In the genomic region with DNA sequence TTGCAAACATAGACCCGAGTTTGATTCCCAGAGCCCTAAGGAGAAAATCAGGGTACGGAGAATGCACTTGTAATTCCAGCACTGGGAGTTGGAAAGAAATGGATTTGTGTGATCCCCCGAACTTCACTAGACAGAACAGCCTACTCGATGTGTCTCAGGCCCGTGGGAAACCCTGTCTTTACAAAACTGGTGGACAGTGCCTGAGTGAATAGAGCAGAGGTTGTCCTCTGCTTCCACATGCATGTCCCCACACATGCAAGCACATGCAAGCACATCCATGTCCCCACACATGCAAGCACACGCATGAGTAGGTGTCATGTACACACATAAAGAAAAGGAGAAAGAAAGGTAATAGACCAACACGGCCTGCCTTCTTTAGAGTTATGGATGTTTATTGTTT, we compare ENCODE assay signal across 22 mouse cellular contexts. TPM values are rescaled to one million over a fixed set of nuclear protein-coding genes. Genes with fewer than 3 reads are reported as not detected.
"Had no signal": no experiment of that assay in that cellular context is flagged by ENCODE, and none has a peak within 500 bp of the region (broad histone marks: within the 10 kb centered on the region; RNA-seq: fewer than 3 reads in every experiment).

No protein-coding gene starts in this region.

- ATAC-seq: liver, postnatal 0 days; lung, postnatal 0 days; midbrain, embryonic 13.5 days; midbrain, embryonic 15.5 days had no signal

- H3K4me3 ChIP-seq: liver, embryonic 13.5 days; liver, embryonic 15.5 days; lung, embryonic 15.5 days; midbrain, embryonic 13.5 days; midbrain, embryonic 15.5 days; neural tube, embryonic 12.5 days had no signal

- H3K27ac ChIP-seq: liver, embryonic 13.5 days; liver, embryonic 15.5 days; lung, embryonic 15.5 days; macrophage; midbrain, embryonic 13.5 days; midbrain, embryonic 15.5 days; neural tube, embryonic 12.5 days had no signal

- H3K9ac ChIP-seq: liver, embryonic 13.5 days; liver, embryonic 15.5 days; liver, postnatal 0 days; lung, embryonic 15.5 days; midbrain, embryonic 13.5 days; midbrain, embryonic 15.5 days; neural tube, embryonic 12.5 days had no signal

- H3K4me1 ChIP-seq: liver, embryonic 13.5 days; liver, embryonic 15.5 days; lung, embryonic 15.5 days; midbrain, embryonic 13.5 days; midbrain, embryonic 15.5 days; neural tube, embryonic 12.5 days had no signal

- H3K4me2 ChIP-seq: liver, embryonic 13.5 days; liver, embryonic 15.5 days; lung, embryonic 15.5 days; midbrain, embryonic 11.5 days; midbrain, embryonic 13.5 days; midbrain, embryonic 15.5 days; neural tube, embryonic 12.5 days had no signal

- H3K27me3 ChIP-seq: liver, embryonic 13.5 days; liver, embryonic 15.5 days; lung, embryonic 15.5 days; midbrain, embryonic 13.5 days; midbrain, embryonic 15.5 days; neural tube, embryonic 12.5 days had no signal

- DNase-seq: liver, embryonic 13.5 days; liver, postnatal 0 days; lung, adult 2 months; lung, postnatal 14 days; lung, postnatal 36 days; right cerebral cortex, postnatal 14 days; spleen, adult 18-20 months; thymus, adult 2 months; thymus, postnatal 25 days; thymus, postnatal 4 days had no signal

- H3K36me3 ChIP-seq: liver, embryonic 13.5 days; liver, embryonic 15.5 days; lung, embryonic 15.5 days; midbrain, embryonic 13.5 days; midbrain, embryonic 15.5 days; neural tube, embryonic 12.5 days had no signal

- H3K9me3 ChIP-seq: liver, embryonic 13.5 days; liver, embryonic 15.5 days; lung, embryonic 15.5 days; midbrain, embryonic 13.5 days; midbrain, embryonic 15.5 days; neural tube, embryonic 12.5 days had no signal

RNA-seq across cellular contexts. Expression of a gene that starts 3.4 kb away (rescaled TPM):
- total RNA-seq: midbrain, postnatal 0 days had no signal
- polyA plus RNA-seq: liver, embryonic 13.5 days; liver, embryonic 15.5 days; lung, embryonic 15.5 days; lung, postnatal 0 days; midbrain, embryonic 11.5 days; midbrain, embryonic 13.5 days; midbrain, embryonic 15.5 days; midbrain, postnatal 0 days; neural tube, embryonic 12.5 days; neural tube, embryonic 14.5 days; stomach, embryonic 14.5 days; stomach, embryonic 16.5 days had no signal
